Mouse (Mus musculus) heart, postnatal 0 days (tissue): Measurements from ENCODE around the gene Nrf1.

ENCODE experiments used
- CTCF ChIP-seq: IDR thresholded peaks from 2 replicates; pipeline ENCODE4 v1.5.1; 2016; ENCODE audit warnings: antibody characterized with exemption, control low read depth, low read depth
- EP300 ChIP-seq: IDR thresholded peaks from 2 replicates; pipeline ENCODE4 v1.6.1; 2016; ENCODE audit warnings: antibody characterized with exemption, low read depth

- TF ChIP-seq CTCF (no peak), EP300 (no peak)
Observed at GRCm38 (mm10) chr6:30009204-30009603, 38.6 kb upstream of the Nrf1 start.
